Mouse (Mus musculus) liver, adult 2 months (tissue): ENCODE data around the gene Adgrf1. TPM values are rescaled to one million over a fixed set of nuclear protein-coding genes. Genes with fewer than 3 reads are reported as not detected.

Source experiments
- DNase-seq: peaks from one replicate; pipeline ENCODE4 v3.0.0-alpha.2; 2011; ENCODE audit warnings: low read depth, low spot score; ENCODE audit errors: extremely low read depth
- H3K27ac ChIP-seq: fragments of 200-500 bp; replicated peaks from 2 replicates; pipeline ENCODE4 v1.5.1; 2012; ENCODE audit warnings: low read depth, mild to moderate bottlenecking, control low read depth, inconsistent platforms, low read length; ENCODE audit not compliant: insufficient read depth
- H3K27me3 ChIP-seq: fragments of 200-500 bp; 2 replicates; pipeline ENCODE4 v1.6.1; 2012; ENCODE audit warnings: mild to moderate bottlenecking, moderate library complexity, low read length, inconsistent platforms; ENCODE audit not compliant: control insufficient read depth, insufficient read depth
- H3K36me3 ChIP-seq: fragments of 200-500 bp; 2 replicates; pipeline ENCODE4 v1.6.1; 2012; ENCODE audit warnings: low read length, inconsistent platforms; ENCODE audit not compliant: control insufficient read depth, insufficient read depth
- H3K4me1 ChIP-seq: fragments of 200-500 bp; 2 replicates; pipeline ENCODE4 v1.6.1; 2011; ENCODE audit warnings: low read length; ENCODE audit not compliant: control insufficient read depth, insufficient read depth
- H3K4me3 ChIP-seq: fragments of 200-500 bp; 2 replicates; pipeline ENCODE4 v1.5.1; 2011; ENCODE audit warnings: low read depth, mild to moderate bottlenecking, control low read depth, low read length, moderate library complexity; ENCODE audit not compliant: insufficient read depth
- H3K79me2 ChIP-seq: fragments of 200-500 bp; 2 replicates; pipeline ENCODE4 v1.6.1; 2012; ENCODE audit warnings: inconsistent platforms, mild to moderate bottlenecking, low read length, moderate library complexity; ENCODE audit not compliant: control insufficient read depth, insufficient read depth
- H3K9ac ChIP-seq: fragments of 200-500 bp; 2 replicates; pipeline ENCODE4 v1.6.1; 2012; ENCODE audit warnings: low read depth, mild to moderate bottlenecking, control low read depth, inconsistent platforms, low read length
- CTCF ChIP-seq: fragments of 200-500 bp; IDR thresholded peaks from 2 replicates; pipeline ENCODE4 v1.5.1; 2011; ENCODE audit warnings: low read depth, low read length, control low read depth
- POLR2A ChIP-seq: fragments of 200-500 bp; IDR thresholded peaks from 2 replicates; pipeline ENCODE4 v1.6.1; 2011; ENCODE audit warnings: low read length, control low read depth; ENCODE audit not compliant: insufficient read depth; ENCODE audit errors: extremely low read depth
- WGBS: fragments of 180-500 bp; shearing (Covaris S2); methylation state at CpG from one replicate; pipeline ENCODE4 v1.1.7; 2018; 5-methylcytosine and 5-hydroxymethylcytosine counted together
- polyA plus RNA-seq: library from polyadenylated mRNA; depleted of rRNA; stranded (reverse); fragments of >200 nt; gene quantifications from 2 replicates; pipeline ENCODE4 v1.2.3, GENCODE M21; 2012
- total RNA-seq: library from RNA; depleted of rRNA; stranded (reverse); fragments of >200 nt; gene quantifications from 2 replicates; pipeline ENCODE4 v1.2.3, GENCODE M21; 2014

Gene Adgrf1
- total and polyA plus RNA-seq, 2 experiments = 6.2 to 7.2 TPM

GRCm38 (mm10) chr17:43276220-43276619 lies 6.1 kb downstream of the Adgrf1 start:
- peaks cover 12% of the 10 kb centered on the region; the same call in 1 of the 2 replicates for H3K79me2 ChIP-seq
- WGBS = 68% methylated on average over 6 of the region's 6 CpGs
- TF ChIP-seq CTCF (no peak), POLR2A (no peak)
- no peak overlapping the region for H3K9ac ChIP-seq
- no peaks in the 10 kb centered on the region for H3K27me3 ChIP-seq
- DNase-seq = no peak
- no peaks in the 10 kb centered on the region for H3K36me3 ChIP-seq
- peak overlapping the region; percentile 71 for H3K27ac ChIP-seq
- no peak overlapping the region for H3K4me3 ChIP-seq
- H3K4me1 ChIP-seq = peaks cover 20% of the 10 kb centered on the region

DNA sequence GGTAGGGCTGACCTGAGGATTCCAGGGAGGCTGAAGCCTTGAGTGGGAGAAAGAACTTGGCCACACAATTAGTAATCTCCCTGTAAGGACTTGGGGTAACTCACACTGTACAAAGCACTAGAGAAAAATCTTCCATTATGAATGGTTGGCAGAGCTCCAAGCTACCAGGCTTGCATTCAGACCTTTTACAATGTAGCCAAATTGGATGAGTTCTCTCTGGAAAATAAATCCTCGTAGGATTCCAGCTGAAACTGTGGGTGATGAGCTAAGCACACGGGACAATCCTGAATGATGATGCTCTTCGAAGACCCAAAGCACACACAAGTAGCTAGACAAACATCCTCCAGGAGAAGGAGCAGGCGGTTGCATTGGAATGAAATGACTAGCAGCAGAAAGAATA lies 7.1 kb downstream of the Adgrf1 start:
- no peak for TF ChIP-seq CTCF
- no peak for TF ChIP-seq POLR2A
- H3K9ac ChIP-seq = no peak overlapping the region
- 58% methylated on average over 4 of the region's 4 CpGs for WGBS
- peaks cover 10% of the 10 kb centered on the region; the same call in 1 of the 2 replicates for H3K79me2 ChIP-seq
- no peak for DNase-seq
- no peak overlapping the region for H3K4me3 ChIP-seq
- no peaks in the 10 kb centered on the region for H3K36me3 ChIP-seq
- no peaks in the 10 kb centered on the region for H3K27me3 ChIP-seq
- no peak overlapping the region for H3K27ac ChIP-seq
- H3K4me1 ChIP-seq = peaks cover 23% of the 10 kb centered on the region

DNA sequence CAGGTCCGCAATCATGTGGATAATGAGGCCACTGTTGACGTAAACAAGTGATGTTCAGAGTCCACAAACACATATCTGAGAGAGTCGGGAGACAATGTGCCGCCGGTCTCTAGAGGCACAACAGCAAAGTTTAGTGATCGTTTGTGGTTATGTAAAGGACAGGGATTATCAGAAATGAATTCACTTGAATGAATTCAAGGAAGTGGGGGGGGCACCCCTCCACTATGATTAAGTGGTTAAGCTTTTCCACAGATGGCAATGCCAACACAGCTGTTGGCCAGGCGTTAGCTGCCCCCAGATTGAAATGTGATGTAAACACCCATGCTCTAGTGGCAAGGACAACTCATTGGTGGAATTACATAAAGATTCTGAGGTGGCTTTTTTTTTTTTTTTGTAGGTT lies 9.5 kb downstream of the Adgrf1 start:
- TF ChIP-seq POLR2A (no peak), CTCF (no peak)
- Histone ChIP-seq H3K27me3 (no peaks in the 10 kb centered on the region), H3K79me2 (peaks cover 8% of the 10 kb centered on the region; the same call in 1 of the 2 replicates), H3K4me3 (no peak overlapping the region), H3K27ac (peak overlapping the region; percentile 85), H3K36me3 (no peaks in the 10 kb centered on the region), H3K4me1 (peaks cover 27% of the 10 kb centered on the region), H3K9ac (peak overlapping the region; percentile 49; the same call in 1 of the 2 replicates)
- WGBS = 6% methylated on average over 7 of the region's 7 CpGs
- DNase-seq = peak; percentile 82

GRCm38 (mm10) chr17:43282353-43282752 lies 12.2 kb downstream of the Adgrf1 start:
- DNase-seq = no peak
- H3K27ac ChIP-seq = no peak overlapping the region
- no peak for TF ChIP-seq POLR2A
- TF ChIP-seq CTCF = no peak
- H3K4me1 ChIP-seq = peaks cover 16% of the 10 kb centered on the region
- H3K27me3 ChIP-seq = no peaks in the 10 kb centered on the region
- H3K79me2 ChIP-seq = peaks cover 3% of the 10 kb centered on the region; the same call in 1 of the 2 replicates
- no peak overlapping the region for H3K4me3 ChIP-seq
- H3K9ac ChIP-seq = no peak overlapping the region
- WGBS = 60% methylated on average over 4 of the region's 4 CpGs
- H3K36me3 ChIP-seq = no peaks in the 10 kb centered on the region

DNA sequence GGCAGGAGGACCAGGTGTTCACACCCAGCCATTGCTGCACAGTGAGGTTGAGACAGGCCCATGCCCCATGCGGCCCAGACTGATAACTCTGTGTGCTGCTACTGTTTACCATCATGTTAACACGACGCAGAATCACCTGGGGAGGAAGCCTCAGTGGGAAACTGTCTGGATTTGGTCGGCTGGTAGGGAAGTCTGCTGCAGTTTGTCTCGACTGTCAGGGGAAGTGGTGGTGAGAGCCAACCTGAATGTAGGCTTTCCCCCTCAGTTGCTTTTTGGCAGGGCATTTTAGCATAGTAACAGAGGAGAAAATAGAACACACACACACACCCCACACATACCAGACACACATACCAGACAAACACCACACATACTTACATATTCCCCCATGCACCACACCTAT lies 12.7 kb downstream of the Adgrf1 start:
- Histone ChIP-seq H3K79me2 (peaks cover 2% of the 10 kb centered on the region; the same call in 1 of the 2 replicates), H3K9ac (no peak overlapping the region), H3K27me3 (no peaks in the 10 kb centered on the region), H3K4me1 (peaks cover 16% of the 10 kb centered on the region), H3K4me3 (no peak overlapping the region), H3K36me3 (no peaks in the 10 kb centered on the region), H3K27ac (no peak overlapping the region)
- WGBS = 60% methylated on average over 5 of the region's 5 CpGs
- DNase-seq = no peak
- TF ChIP-seq POLR2A (no peak), CTCF (no peak)

DNA sequence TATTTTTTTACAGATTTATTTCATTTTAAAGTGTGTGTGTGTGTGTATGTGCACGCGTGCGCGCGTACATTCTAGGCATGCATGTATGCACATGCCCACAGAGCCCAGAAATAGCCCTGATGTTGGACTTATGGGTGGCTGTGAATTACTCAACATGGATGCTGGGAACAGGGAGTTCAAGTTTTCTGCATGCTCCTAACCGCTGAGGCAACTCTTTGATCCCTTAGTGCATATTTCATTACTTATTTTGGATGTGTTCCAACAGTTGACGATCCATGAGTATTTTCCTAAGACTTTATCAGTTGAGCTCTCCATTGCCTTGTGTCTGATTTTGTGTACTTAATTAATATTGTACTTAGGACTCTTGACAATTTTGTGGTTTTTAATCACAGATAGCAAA lies 29.4 kb downstream of the Adgrf1 start:
- Histone ChIP-seq H3K4me1 (no peaks in the 10 kb centered on the region; the same call in 1 of the 2 replicates), H3K79me2 (no peaks in the 10 kb centered on the region), H3K36me3 (peaks cover 11% of the 10 kb centered on the region; the same call in 1 of the 2 replicates), H3K27me3 (no peaks in the 10 kb centered on the region), H3K4me3 (no peak overlapping the region), H3K9ac (no peak overlapping the region), H3K27ac (no peak overlapping the region)
- DNase-seq = peak; percentile 40
- WGBS = 72% methylated on average over 7 of the region's 7 CpGs
- no peak for TF ChIP-seq POLR2A
